Mouse (Mus musculus) neural tube, embryonic 13.5 days (tissue): ENCODE data around the gene Mbtd1. TPM values are rescaled to one million over a fixed set of nuclear protein-coding genes. Genes with fewer than 3 reads are reported as not detected.

Source experiments
- ATAC-seq: fragments of 200-750 bp; cut with Nextera tagmentation; 2 replicates; pipeline ENCODE4 v1.8.0; 2017; ENCODE audit warnings: low read depth, mild to moderate bottlenecking, moderate TSS enrichment, moderate library complexity
- H3K27ac ChIP-seq: fragments of 300-500 bp; sonication (generic); replicated peaks from 2 replicates; pipeline ENCODE4 v1.5.1; 2015; ENCODE audit warnings: moderate library complexity, mild to moderate bottlenecking, inconsistent platforms
- H3K27me3 ChIP-seq: fragments of 300-500 bp; sonication (generic); 2 replicates; pipeline ENCODE4 v1.6.1; 2015; ENCODE audit warnings: mild to moderate bottlenecking, inconsistent platforms
- H3K36me3 ChIP-seq: fragments of 300-500 bp; sonication (generic); 2 replicates; pipeline ENCODE4 v1.6.1; 2015; ENCODE audit warnings: mild to moderate bottlenecking, inconsistent platforms
- H3K4me1 ChIP-seq: fragments of 300-500 bp; sonication (generic); replicated peaks from 2 replicates; pipeline ENCODE4 v1.6.1; 2015; ENCODE audit warnings: inconsistent platforms
- H3K4me2 ChIP-seq: fragments of 300-500 bp; sonication (generic); 2 replicates; pipeline ENCODE4 v1.6.1; 2015; ENCODE audit warnings: inconsistent platforms, mild to moderate bottlenecking, moderate library complexity
- H3K4me3 ChIP-seq: fragments of 300-500 bp; sonication (generic); 2 replicates; pipeline ENCODE4 v1.5.1; 2015; ENCODE audit warnings: mild to moderate bottlenecking, inconsistent platforms
- H3K9ac ChIP-seq: fragments of 300-500 bp; sonication (generic); 2 replicates; pipeline ENCODE4 v1.6.1; 2015; ENCODE audit warnings: moderate library complexity, mild to moderate bottlenecking, inconsistent platforms
- H3K9me3 ChIP-seq: fragments of 300-500 bp; sonication (generic); 2 replicates; pipeline ENCODE4 v1.6.1; 2016; ENCODE audit warnings: inconsistent platforms
- WGBS: fragments of 180-500 bp; shearing (Covaris S2); methylation state at CpG from one replicate; pipeline ENCODE4 v1.1.7; 2015; 5-methylcytosine and 5-hydroxymethylcytosine counted together
- polyA plus RNA-seq: library from polyadenylated mRNA; unstranded; fragments of >200 nt; fragmentation: Nextera tagmentation; extraction: Ambion mirVana; gene quantifications from 2 replicates; pipeline ENCODE4 v1.2.1, GENCODE M21; 2015

Gene Mbtd1
- polyA plus RNA-seq, 1 experiment from 2014 or later = 28.1 TPM

DNA sequence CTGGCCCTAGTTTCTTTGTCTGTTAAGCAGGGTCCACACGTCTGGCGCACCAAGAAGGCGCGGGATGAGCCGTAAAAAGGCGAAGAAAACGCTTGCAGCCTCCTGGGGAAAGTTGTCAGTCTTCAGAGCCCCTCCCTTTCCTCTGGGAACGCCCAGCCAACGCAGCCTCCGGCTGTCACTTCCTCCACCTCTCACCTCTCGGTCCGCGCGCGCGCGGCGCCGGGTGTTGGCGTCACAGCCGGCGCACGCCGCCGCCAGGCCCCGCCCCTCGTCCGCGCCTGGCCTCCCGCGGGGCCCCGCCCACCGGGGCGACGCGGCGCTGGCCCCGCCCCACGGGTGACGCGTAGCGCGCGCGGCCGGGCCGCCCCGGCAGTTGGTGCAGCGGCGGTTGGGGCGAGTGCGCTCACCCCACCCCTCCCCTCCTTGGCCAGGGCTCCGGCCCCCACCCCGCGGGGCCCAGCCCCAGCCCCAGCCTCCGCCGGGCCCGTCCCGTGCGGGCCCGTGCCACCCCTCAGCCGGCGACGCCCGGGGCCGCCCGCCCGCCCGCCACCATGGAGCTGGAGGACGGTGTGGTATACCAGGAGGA is 110.2 kb downstream of the Mbtd1 start, which contains the start of gene Spag9:
Spag9 (plus strand) TSS at position 372 of the 586 bp plus-strand sequence.
- no peaks in the 10 kb centered on the region; the same call in 1 of the 2 replicates for H3K27me3 ChIP-seq
- under 1% methylated on average over 66 of the region's 70 CpGs for WGBS

More for the DNA sequence above, 110.2 kb downstream of the Mbtd1 start, which contains the start of gene Spag9:
- no peaks in the 10 kb centered on the region for H3K9me3 ChIP-seq
- peak; percentile 91 for ATAC-seq
- peak within 1 kb of the TSS; percentile 83 for H3K4me2 ChIP-seq
- H3K27ac ChIP-seq = peak within 1 kb of the TSS; percentile 95
- H3K36me3 ChIP-seq = no peaks in the 10 kb centered on the region
- peaks cover 42% of the 10 kb centered on the region for H3K4me1 ChIP-seq
- peak within 1 kb of the TSS; percentile 91 for H3K9ac ChIP-seq
- peak within 1 kb of the TSS; percentile 69 for H3K4me3 ChIP-seq

Other genes starting within 250 kb of the Mbtd1 start
- gene Utp18, start 86 bp upstream of the Mbtd1 start, polyA plus RNA-seq = 31.6 and 35.8 TPM in 2 replicates
- gene Nme2, start 70.4 kb downstream of the Mbtd1 start, polyA plus RNA-seq = 86.7 and 107 TPM in 2 replicates
- 330 and 375 TPM in 2 replicates for gene Gm20390, start 82.4 kb downstream of the Mbtd1 start, polyA plus RNA-seq
- gene Nme1, start 82.7 kb downstream of the Mbtd1 start, polyA plus RNA-seq = 302 and 356 TPM in 2 replicates
- gene Spag9, start 110.2 kb downstream of the Mbtd1 start, polyA plus RNA-seq = 82.4 and 83.4 TPM in 2 replicates